Mouse (Mus musculus) kidney, embryonic 15.5 days (tissue): ENCODE results near the gene Ftl1. TPM values are rescaled to one million over a fixed set of nuclear protein-coding genes. Genes with fewer than 3 reads are reported as not detected.

Source experiments
- ATAC-seq: fragments of 200-750 bp; cut with Nextera tagmentation; replicated peaks from 2 replicates; pipeline ENCODE4 v1.8.0; 2017; ENCODE audit warnings: moderate TSS enrichment; ENCODE audit not compliant: low FRiP score
- H3K27ac ChIP-seq: fragments of 300-500 bp; sonication (generic); 2 replicates; pipeline ENCODE4 v1.5.1; 2015; ENCODE audit warnings: mild to moderate bottlenecking, inconsistent platforms
- H3K27me3 ChIP-seq: fragments of 300-500 bp; sonication (generic); 2 replicates; pipeline ENCODE4 v1.6.1; 2015; ENCODE audit warnings: inconsistent platforms
- H3K36me3 ChIP-seq: fragments of 300-500 bp; sonication (generic); 2 replicates; pipeline ENCODE4 v1.6.1; 2015; ENCODE audit warnings: inconsistent platforms
- H3K4me1 ChIP-seq: fragments of 300-500 bp; sonication (generic); 2 replicates; pipeline ENCODE4 v1.6.1; 2015; ENCODE audit warnings: inconsistent platforms
- H3K4me2 ChIP-seq: fragments of 300-500 bp; sonication (generic); 2 replicates; pipeline ENCODE4 v1.6.1; 2015; ENCODE audit warnings: moderate library complexity, mild to moderate bottlenecking, inconsistent platforms
- H3K4me3 ChIP-seq: fragments of 300-500 bp; sonication (generic); replicated peaks from 2 replicates; pipeline ENCODE4 v1.5.1; 2015; ENCODE audit warnings: mild to moderate bottlenecking, inconsistent platforms
- H3K9ac ChIP-seq: fragments of 300-500 bp; sonication (generic); 2 replicates; pipeline ENCODE4 v1.6.1; 2015; ENCODE audit warnings: mild to moderate bottlenecking, inconsistent platforms
- H3K9me3 ChIP-seq: fragments of 300-500 bp; sonication (generic); replicated peaks from 2 replicates; pipeline ENCODE4 v1.6.1; 2016; ENCODE audit warnings: inconsistent platforms
- WGBS: fragments of 180-500 bp; shearing (Covaris S2); methylation state at CpG from one replicate; pipeline ENCODE4 v1.1.7; 2015; ENCODE audit warnings: mixed read lengths; 5-methylcytosine and 5-hydroxymethylcytosine counted together
- polyA plus RNA-seq: library from polyadenylated mRNA; unstranded; fragments of >200 nt; fragmentation: Nextera tagmentation; extraction: Ambion mirVana; gene quantifications from 2 replicates; pipeline ENCODE4 v1.2.1, GENCODE M21; 2015

The Ftl1 gene
- polyA plus RNA-seq, 1 experiment from 2014 or later, result 4,690 TPM

- H3K36me3 ChIP-seq, result peaks cover 61% of the 10 kb centered on the region
- peaks cover 9% of the 10 kb centered on the region; the same call in 1 of the 2 replicates for H3K4me1 ChIP-seq
- ATAC-seq, result no peak
- H3K27me3 ChIP-seq, result no peaks in the 10 kb centered on the region
- H3K27ac ChIP-seq, result no peak overlapping the region
- no peak overlapping the region for H3K4me3 ChIP-seq
- H3K9ac ChIP-seq, result no peak overlapping the region
- no peaks in the 10 kb centered on the region for H3K9me3 ChIP-seq
- H3K4me2 ChIP-seq, result no peak overlapping the region
These were observed 13.1 kb downstream of the Ftl1 start for GRCm38 (mm10) chr7:45446589-45446988.

- no peaks in the 10 kb centered on the region for H3K9me3 ChIP-seq
- H3K4me1 ChIP-seq, result peaks cover 6% of the 10 kb centered on the region; the same call in 1 of the 2 replicates
- H3K27ac ChIP-seq, result no peak overlapping the region
- H3K36me3 ChIP-seq, result peaks cover 69% of the 10 kb centered on the region
- 86% methylated on average over 22 of the region's 22 CpGs for WGBS
- no peak overlapping the region for H3K4me3 ChIP-seq
- no peak overlapping the region for H3K4me2 ChIP-seq
- H3K27me3 ChIP-seq, result no peaks in the 10 kb centered on the region
- H3K9ac ChIP-seq, result no peak overlapping the region
- ATAC-seq, result no peak
These were observed 15.9 kb downstream of the Ftl1 start for GRCm38 (mm10) chr7:45443526-45444420.

DNA sequence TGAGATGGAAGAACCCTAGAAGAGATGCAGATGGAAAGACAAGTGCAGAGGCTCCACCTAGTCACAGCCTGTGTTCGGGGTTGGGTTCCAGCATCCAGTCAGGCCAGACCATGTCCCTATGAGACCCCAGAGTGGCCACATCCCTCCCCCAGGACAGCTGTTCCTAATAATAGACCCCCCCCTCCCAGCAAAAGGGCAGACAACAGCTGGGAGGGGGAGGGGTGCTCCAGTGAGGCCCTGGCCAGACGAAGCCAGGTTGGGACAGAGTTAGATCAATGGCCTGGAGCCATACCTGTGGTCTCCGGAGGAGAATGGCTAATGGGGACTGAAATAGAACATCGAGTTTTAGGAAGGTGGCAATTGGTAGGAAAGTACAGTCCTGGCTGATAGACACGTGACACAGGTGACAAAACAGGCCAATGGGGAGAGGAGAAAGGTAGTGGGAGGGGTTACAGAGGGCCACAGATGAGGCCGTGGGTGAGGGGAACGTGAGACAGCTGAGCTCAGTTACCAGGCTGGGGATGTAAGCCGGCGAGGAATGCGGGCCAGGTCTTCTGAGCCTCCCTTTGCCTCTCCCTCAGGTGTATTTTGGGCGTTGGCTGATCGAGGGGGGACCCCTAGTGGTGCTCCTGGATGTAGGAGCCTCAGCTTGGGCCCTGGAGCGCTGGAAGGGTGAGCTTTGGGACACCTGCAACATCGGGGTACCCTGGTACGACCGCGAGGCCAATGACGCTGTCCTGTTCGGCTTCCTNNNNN lies 22.0 kb downstream of the Ftl1 start, which contains the start of gene Ruvbl2:
TSS of gene Ruvbl2 (minus strand) at position 576 of the 756 bp plus-strand sequence.
- Histone ChIP-seq H3K4me1 (peaks cover 42% of the 10 kb centered on the region), H3K4me3 (peak within 1 kb of the TSS; percentile 0), H3K9ac (peak within 1 kb of the TSS; percentile 24; the same call in 1 of the 2 replicates), H3K9me3 (no peaks in the 10 kb centered on the region), H3K27me3 (no peaks in the 10 kb centered on the region), H3K36me3 (peaks cover 28% of the 10 kb centered on the region), H3K4me2 (peak within 1 kb of the TSS; percentile 32), H3K27ac (no peak within 1 kb of the TSS)
- ATAC-seq, result no peak
- 22% methylated on average over 19 of the region's 19 CpGs for WGBS

- peaks cover 43% of the 10 kb centered on the region for H3K4me1 ChIP-seq
- no peak overlapping the region for H3K4me3 ChIP-seq
- no peak for ATAC-seq
- 41% methylated on average over 6 of the region's 6 CpGs for WGBS
- peaks cover 30% of the 10 kb centered on the region for H3K36me3 ChIP-seq
- no peaks in the 10 kb centered on the region for H3K9me3 ChIP-seq
- no peaks in the 10 kb centered on the region for H3K27me3 ChIP-seq
- 0 out of 2 replicates have a peak overlapping the region, but pooled peaks have one; percentile 7 for H3K4me2 ChIP-seq
- H3K9ac ChIP-seq, result no peak overlapping the region
- no peak overlapping the region for H3K27ac ChIP-seq
These were observed 22.6 kb downstream of the Ftl1 start for GRCm38 (mm10) chr7:45437046-45437445.

GRCm38 (mm10) chr7:45436444-45436843 lies 23.2 kb downstream of the Ftl1 start:
- WGBS, result 94% methylated on average over 5 of the region's 5 CpGs
- peak overlapping the region; percentile 91; the same call in 1 of the 2 replicates for H3K4me2 ChIP-seq
- H3K27me3 ChIP-seq, result no peaks in the 10 kb centered on the region
- H3K36me3 ChIP-seq, result peaks cover 32% of the 10 kb centered on the region
- no peak overlapping the region for H3K27ac ChIP-seq
- no peak overlapping the region for H3K4me3 ChIP-seq
- H3K9ac ChIP-seq, result no peak overlapping the region
- peaks cover 43% of the 10 kb centered on the region for H3K4me1 ChIP-seq
- no peaks in the 10 kb centered on the region for H3K9me3 ChIP-seq
- no peak for ATAC-seq

DNA sequence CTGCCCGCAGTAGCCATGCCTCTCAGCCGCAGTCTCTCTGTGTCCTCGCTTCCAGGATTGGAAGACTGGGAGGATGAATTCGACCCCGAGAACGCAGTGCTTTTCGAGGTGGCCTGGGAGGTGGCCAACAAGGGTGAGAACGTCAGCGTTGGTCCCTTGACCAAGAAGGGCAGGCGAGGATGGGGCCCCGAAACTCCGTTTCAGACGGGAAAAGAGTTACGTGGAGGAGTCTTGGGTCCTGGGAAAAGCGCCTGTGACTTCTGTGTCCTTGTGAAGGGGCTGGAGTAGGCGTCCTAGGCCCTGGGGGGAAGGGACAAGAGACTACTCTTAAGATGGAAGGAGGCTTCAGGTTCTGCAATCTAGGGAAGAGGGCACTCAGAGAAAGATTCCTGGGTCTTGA lies 24.6 kb downstream of the Ftl1 start:
- Histone ChIP-seq H3K9me3 (no peaks in the 10 kb centered on the region), H3K4me1 (peaks cover 43% of the 10 kb centered on the region), H3K27ac (peak overlapping the region; percentile 70), H3K27me3 (no peaks in the 10 kb centered on the region), H3K4me3 (peak overlapping the region; percentile 81), H3K9ac (peak overlapping the region; percentile 67), H3K4me2 (peak overlapping the region; percentile 91), H3K36me3 (peaks cover 32% of the 10 kb centered on the region)
- under 1% methylated on average over 16 of the region's 16 CpGs for whole genome bisulfite sequencing
- ATAC-seq, result no peak

DNA sequence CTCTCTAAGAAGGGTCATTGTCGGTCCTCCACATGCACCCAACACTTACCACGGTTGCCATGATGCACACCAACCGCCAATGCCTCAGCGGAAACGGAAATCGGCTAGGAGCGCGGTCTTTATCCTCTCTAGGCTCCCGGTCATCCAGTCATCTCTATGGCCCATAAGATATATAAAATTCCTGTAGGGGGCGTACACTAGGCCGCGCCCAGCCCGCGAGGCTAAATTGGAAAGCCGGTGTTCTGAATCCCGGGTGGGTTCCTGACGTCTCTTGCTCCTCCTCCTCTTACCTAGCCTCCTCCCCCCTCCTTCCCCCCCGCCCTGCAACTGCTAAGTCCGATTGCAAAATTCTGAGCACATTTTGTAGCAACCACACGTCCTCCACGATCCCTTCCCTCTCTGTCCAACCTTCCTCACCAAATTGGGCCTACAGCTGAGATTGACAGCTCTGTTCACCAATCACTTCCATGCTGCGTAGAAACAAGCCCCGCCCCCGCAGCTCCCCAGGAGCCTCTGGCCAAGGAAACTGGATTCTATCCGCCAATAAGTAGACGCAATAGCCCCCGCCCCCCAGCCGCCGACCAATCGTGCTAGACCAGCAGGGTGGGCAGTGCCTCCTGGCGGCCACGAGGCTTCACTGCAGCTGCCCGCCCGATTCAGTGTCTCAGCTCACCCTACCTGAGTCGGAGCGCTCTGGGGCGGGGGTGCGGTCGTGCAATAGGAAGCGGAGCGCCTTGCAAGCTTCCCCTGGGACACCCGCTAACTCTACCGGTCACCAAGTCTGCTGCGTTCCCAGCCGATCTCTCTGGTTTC lies 25.3 kb downstream of the Ftl1 start, which contains the start of gene Gys1:
TSS of gene Gys1 (plus strand) at position 642 of the 813 bp plus-strand sequence.
- Histone ChIP-seq H3K4me3 (peak within 1 kb of the TSS; percentile 81), H3K4me1 (peaks cover 43% of the 10 kb centered on the region), H3K4me2 (peak within 1 kb of the TSS; percentile 91), H3K27ac (peak within 1 kb of the TSS; percentile 92), H3K27me3 (no peaks in the 10 kb centered on the region), H3K36me3 (peaks cover 32% of the 10 kb centered on the region), H3K9me3 (no peaks in the 10 kb centered on the region), H3K9ac (peak within 1 kb of the TSS; percentile 85)
- WGBS, result under 1% methylated on average over 45 of the region's 45 CpGs
- ATAC-seq, result peak; percentile 96

- 2% methylated on average over 7 of the region's 7 CpGs for WGBS
- ATAC-seq, result no peak
- H3K4me1 ChIP-seq, result peaks cover 43% of the 10 kb centered on the region
These were observed 25.9 kb downstream of the Ftl1 start for GRCm38 (mm10) chr7:45433835-45434202.

GRCm38 (mm10) chr7:45426556-45426955 lies 33.1 kb downstream of the Ftl1 start:
- Histone ChIP-seq H3K36me3 (peaks cover 96% of the 10 kb centered on the region), H3K27me3 (no peaks in the 10 kb centered on the region), H3K27ac (no peak overlapping the region), H3K9me3 (no peaks in the 10 kb centered on the region), H3K9ac (no peak overlapping the region), H3K4me1 (no peaks in the 10 kb centered on the region), H3K4me3 (no peak overlapping the region), H3K4me2 (no peak overlapping the region)
- ATAC-seq, result no peak
- WGBS, result 94% methylated on average over 8 of the region's 8 CpGs

More at GRCm38 (mm10) chr7:45433835-45434202, 25.9 kb downstream of the Ftl1 start:
- H3K9ac ChIP-seq, result peak overlapping the region; percentile 85
- no peaks in the 10 kb centered on the region for H3K27me3 ChIP-seq
- peak overlapping the region; percentile 91 for H3K4me2 ChIP-seq
- H3K36me3 ChIP-seq, result peaks cover 36% of the 10 kb centered on the region
- H3K9me3 ChIP-seq, result no peaks in the 10 kb centered on the region
- H3K4me3 ChIP-seq, result peak overlapping the region; percentile 81
- H3K27ac ChIP-seq, result peak overlapping the region; percentile 92

GRCm38 (mm10) chr7:45421194-45421593 lies 38.5 kb downstream of the Ftl1 start:
- peaks cover 56% of the 10 kb centered on the region for H3K36me3 ChIP-seq
- no peak overlapping the region for H3K4me3 ChIP-seq
- ATAC-seq, result no peak
- H3K9me3 ChIP-seq, result no peaks in the 10 kb centered on the region
- no peak overlapping the region for H3K9ac ChIP-seq
- no peak overlapping the region for H3K27ac ChIP-seq
- WGBS, result 85% methylated on average over 14 of the region's 14 CpGs
- H3K4me2 ChIP-seq, result no peak overlapping the region
- H3K4me1 ChIP-seq, result peaks cover 23% of the 10 kb centered on the region
- peaks cover 50% of the 10 kb centered on the region for H3K27me3 ChIP-seq

- Histone ChIP-seq H3K4me3 (no peak within 1 kb of the TSS), H3K4me2 (peak within 1 kb of the TSS; percentile 36), H3K4me1 (peaks cover 27% of the 10 kb centered on the region), H3K9me3 (no peaks in the 10 kb centered on the region), H3K27ac (no peak within 1 kb of the TSS), H3K9ac (no peak within 1 kb of the TSS), H3K36me3 (peaks cover 50% of the 10 kb centered on the region), H3K27me3 (peaks cover 56% of the 10 kb centered on the region)
- WGBS, result 50% methylated on average over 6 of the region's 6 CpGs
- ATAC-seq, result no peak
These were observed 39.1 kb downstream of the Ftl1 start, which contains the start of gene Lhb for GRCm38 (mm10) chr7:45420615-45420919. TSS of gene Lhb (plus strand) at chr7:45420820.
